In the genomic region with DNA sequence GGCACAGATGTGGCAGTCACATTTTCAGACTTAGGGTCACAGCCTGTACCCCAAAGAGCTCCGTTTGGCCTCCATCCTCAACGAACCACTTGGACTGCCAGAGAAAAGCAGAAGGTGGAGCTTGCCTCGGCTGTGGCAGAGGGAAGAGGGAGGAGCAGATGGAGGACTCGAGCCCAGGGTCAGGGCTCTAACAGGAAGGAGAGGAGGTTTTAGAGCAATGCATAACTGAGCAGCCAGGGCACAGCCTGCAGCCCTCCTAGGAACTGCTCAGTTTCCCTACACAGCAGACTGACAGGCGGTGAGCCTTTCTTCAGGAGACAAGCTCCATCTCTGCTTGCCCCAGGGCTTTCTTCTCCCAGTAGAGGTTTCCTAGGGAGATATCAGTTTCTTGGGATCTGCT, we compare ENCODE assay signal across 14 mouse cellular contexts.
DNase-seq lines count a peak whose midpoint lies in the region; ATAC-seq and TF ChIP-seq lines count a peak whose summit lies in the region.
"Had no signal": no experiment of that assay in that cellular context is flagged by ENCODE, and none has a peak within 500 bp of the region (broad histone marks: within the 10 kb centered on the region; RNA-seq: fewer than 3 reads in every experiment).

No protein-coding gene starts in this region.

- intact Hi-C loops in heart, adult 2 months (cut with DNase I): no loop called here

- 19% methylated on average over 5 of the region's 5 CpGs for WGBS in midbrain, embryonic 13.5 days
- WGBS in heart, adult 2 months: 36% methylated on average over 5 of the region's 5 CpGs

- no peak for DNase-seq in layer of hippocampus, adult 2 months (ENCODE audit: low spot score in 2 of 2)
- DNase-seq in layer of hippocampus, adult 9-10 months (ENCODE audit: low spot score): no peak
- no peak for DNase-seq in heart, adult 2 months
- DNase-seq in embryo, embryonic 10 days (ENCODE audit: low spot score): no peak
- DNase-seq: adrenal gland, postnatal 10 days; gastrocnemius, postnatal 25 days; left cerebral cortex, postnatal 4 days had no signal

- no peak for TF ChIP-seq CTCF in layer of hippocampus, adult 2 months (conservative IDR thresholded peaks at IDR 0.05)
- TF ChIP-seq CTCF in heart, adult 2 months (IDR thresholded peaks at IDR 0.05): no peak

- no peaks in the 10 kb centered on the region for H3K36me3 ChIP-seq in midbrain, embryonic 13.5 days
- peaks cover 2% of the 10 kb centered on the region; the same call in 1 of the 2 replicates for H3K36me3 ChIP-seq in heart, adult 2 months (ENCODE audit: control insufficient read depth, insufficient read depth, low read length)
- H3K36me3 ChIP-seq: heart, embryonic 15.5 days; lung, embryonic 15.5 days had no signal

- H3K4me2 ChIP-seq in midbrain, embryonic 13.5 days (replicated peaks): no peak overlapping the region
- H3K4me2 ChIP-seq: heart, embryonic 15.5 days; lung, embryonic 15.5 days had no signal

- H3K4me1 ChIP-seq in midbrain, embryonic 13.5 days (replicated peaks): peaks cover 25% of the 10 kb centered on the region
- peaks cover 6% of the 10 kb centered on the region for H3K4me1 ChIP-seq in heart, adult 2 months (ENCODE audit: control insufficient read depth, insufficient read depth, low read length)

- H3K9ac ChIP-seq in midbrain, embryonic 13.5 days (replicated peaks): no peak overlapping the region
- H3K9ac ChIP-seq in heart, adult 2 months (ENCODE audit: low read depth, low read length): no peak overlapping the region
- H3K9ac ChIP-seq: heart, embryonic 15.5 days; lung, embryonic 15.5 days had no signal

- ATAC-seq in common myeloid progenitor, adult 5-6 weeks (replicated peaks; ENCODE audit: low read depth, poor library complexity, severe bottlenecking): peak; percentile 60
- peak; percentile 72 to 78 for ATAC-seq in hematopoietic stem cell, adult 5-6 weeks (replicated peaks in 1 of 2; ENCODE audit: insufficient read depth in 1 of 2, low FRiP score in 2 of 2, low TSS enrichment in 1 of 2, low read depth in 1 of 2, poor library complexity in 2 of 2, severe bottlenecking in 2 of 2)
- 0 out of 2 replicates have a peak, but pooled peaks have one; percentile 31 for ATAC-seq in midbrain, embryonic 13.5 days
- ATAC-seq: Patski had no signal

- H3K27ac ChIP-seq in layer of hippocampus, adult 2 months: peak overlapping the region; percentile 1; the same call in 1 of the 2 replicates
- peak overlapping the region; percentile 45; the same call in 1 of the 2 replicates for H3K27ac ChIP-seq in midbrain, embryonic 13.5 days
- H3K27ac ChIP-seq in heart, adult 2 months: no peak overlapping the region
- H3K27ac ChIP-seq: heart, embryonic 15.5 days; kidney, postnatal 0 days; lung, embryonic 15.5 days had no signal

- no peak for TF ChIP-seq POLR2A in heart, adult 2 months (IDR thresholded peaks at IDR 0.05; ENCODE audit: insufficient read depth, low read depth, low read length)

- H3K79me2 ChIP-seq in heart, adult 2 months (replicated peaks; ENCODE audit: control insufficient read depth, insufficient read depth, low read length): no peaks in the 10 kb centered on the region

- H3K4me3 ChIP-seq in layer of hippocampus, adult 2 months: no peak overlapping the region
- H3K4me3 ChIP-seq in midbrain, embryonic 13.5 days (replicated peaks): no peak overlapping the region
- H3K4me3 ChIP-seq in heart, adult 2 months: no peak overlapping the region
- H3K4me3 ChIP-seq: heart, embryonic 15.5 days; lung, embryonic 15.5 days had no signal

- H3K27me3 ChIP-seq in midbrain, embryonic 13.5 days: no peaks in the 10 kb centered on the region
- no peaks in the 10 kb centered on the region for H3K27me3 ChIP-seq in heart, adult 2 months (ENCODE audit: control insufficient read depth, insufficient read depth, low read length)
- H3K27me3 ChIP-seq: heart, embryonic 15.5 days; lung, embryonic 15.5 days; Patski had no signal

- no peak for TF ChIP-seq EP300 in heart, adult 2 months (IDR thresholded peaks at IDR 0.05; ENCODE audit: insufficient read depth, low read depth, low read length)

- no peaks in the 10 kb centered on the region for H3K9me3 ChIP-seq in midbrain, embryonic 13.5 days
- H3K9me3 ChIP-seq: heart, embryonic 15.5 days; lung, embryonic 15.5 days had no signal
